Mouse (Mus musculus): ENCODE results near the gene Elp5. TPM values are rescaled to one million over a fixed set of nuclear protein-coding genes. Genes with fewer than 3 reads are reported as not detected.

Gene Elp5
- total RNA-seq, 2 experiments from 2014 or later: 106 to 109 TPM

- DNase-seq (ENCODE audit: low spot score in 2 of 2): peak; percentile 99 to 100
- intact Hi-C loops (cut with DNase I): loop anchor here (1.0 to 5.0 kb wide), 3 partner anchors 20 to 239 kb away; partner anchors contain the start of genes Ctdnep1, Elp5, Neurl4 and Senp3
Measured at GRCm38 (mm10) chr11:69921114-69922011, 61.0 kb downstream of the Elp5 start, which contains the start of gene Eif5a. Eif5a (minus strand) TSS chr11:69921958.

GRCm38 (mm10) chr11:69920266-69921031, 61.9 kb downstream of the Elp5 start:
- peak in 1 of 2 experiments; percentile 9 for DNase-seq (ENCODE audit: low spot score in 2 of 2)
- intact Hi-C loops (cut with DNase I): loop anchor here (1.0 to 5.0 kb wide), 3 partner anchors 19 to 238 kb away; partner anchors contain the start of genes Ctdnep1, Elp5, Neurl4 and Senp3

- intact Hi-C loops (cut with DNase I): loop anchor here (5.0 kb wide), 2 partner anchors 63 to 237 kb away; partner anchors contain the start of genes Ctdnep1, Elp5 and Senp3
- DNase-seq (ENCODE audit: low spot score in 2 of 2): peak; percentile 41 to 61
Measured at GRCm38 (mm10) chr11:69919661-69920265, 62.6 kb downstream of the Elp5 start.

- no peak for DNase-seq (ENCODE audit: low spot score in 2 of 2)
- intact Hi-C loops (cut with DNase I): no loop called here
Measured at GRCm38 (mm10) chr11:69919053-69919452, 63.3 kb downstream of the Elp5 start.

Small RNA genes lying within 50 kb of the gene (microRNA-seq; reads per million reads assigned to microRNA genes)
- 0.25 to 0.67 reads per million in 2 experiments for gene Gm44349
- 10,881 to 11,260 reads per million in 2 experiments for gene Mir324

Other genes with a start within 250 kb of the Elp5 start
- 10 to 100 TPM; 53.3 to 53.6 TPM for gene Polr2a, start 223.9 kb downstream of the Elp5 start, total RNA-seq (2021)
- not detected for gene Slc35g3, start 220.5 kb downstream of the Elp5 start, total RNA-seq (2021)
- 100 to 1,000 TPM; 110 to 114 TPM for gene Zbtb4, start 216.6 kb downstream of the Elp5 start, total RNA-seq (2021)
- 1 to 10 TPM; 1.3 to 2.0 TPM for gene Chrnb1, start 186.6 kb downstream of the Elp5 start, total RNA-seq (2021)
- gene Fgf11, start 180.7 kb downstream of the Elp5 start, total RNA-seq (2021): 10 to 100 TPM; 14.9 to 17.2 TPM
- gene Tmem102, start 176.9 kb downstream of the Elp5 start, total RNA-seq (2021): not detected
- not detected for gene Gm39566, start 167.2 kb downstream of the Elp5 start, total RNA-seq (2021)
- gene Spem2, start 164.1 kb downstream of the Elp5 start, total RNA-seq (2021): not detected
- under 1 TPM in 1 of 2 experiments, not detected in 1; 0.43 TPM for gene Spem1, start 160.3 kb downstream of the Elp5 start, total RNA-seq (2021)
- gene Nlgn2, start 144.7 kb downstream of the Elp5 start, total RNA-seq (2021): 100 to 1,000 TPM; 233 to 248 TPM
- gene Tmem256, start 144.0 kb downstream of the Elp5 start, total RNA-seq (2021): 100 to 1,000 TPM; 129 to 134 TPM
- 10 to 100 TPM; 15.6 to 19.2 TPM for gene Plscr3, start 136.1 kb downstream of the Elp5 start, total RNA-seq (2021)
- under 1 TPM in 1 of 2 experiments, not detected in 1; 0.27 TPM for gene Tnk1, start 123.8 kb downstream of the Elp5 start, total RNA-seq (2021)
- gene Tmem95, start 104.5 kb downstream of the Elp5 start, total RNA-seq (2021): not detected
- gene Kctd11, start 101.1 kb downstream of the Elp5 start, total RNA-seq (2021): 1 to 10 TPM; 1.1 to 1.2 TPM
- not detected for gene Acap1, start 87.0 kb downstream of the Elp5 start, total RNA-seq (2021)
- under 1 TPM; 0.55 to 0.60 TPM for gene 2810408A11Rik, start 81.5 kb downstream of the Elp5 start, total RNA-seq (2021)
- 100 to 1,000 TPM; 113 to 117 TPM for gene Neurl4, start 81.4 kb downstream of the Elp5 start, total RNA-seq (2021)
- 10 to 100 TPM; 26.9 to 33.2 TPM for gene Gps2, start 68.6 kb downstream of the Elp5 start, total RNA-seq (2021)
- 100 to 1,000 TPM; 425 to 450 TPM for gene Eif5a, start 60.6 kb downstream of the Elp5 start, total RNA-seq (2021)
- gene Ybx2, start 46.7 kb downstream of the Elp5 start, total RNA-seq (2021): 10 to 100 TPM in 1 of 2 experiments, 1 to 10 TPM in 1; 6.1 to 10.7 TPM
- 1 to 10 TPM; 2.3 to 3.5 TPM for gene Slc2a4, start 34.3 kb downstream of the Elp5 start, total RNA-seq (2021)
- not detected for gene Cldn7, start 17.7 kb downstream of the Elp5 start, total RNA-seq (2021)
- gene Ctdnep1, start 1.4 kb downstream of the Elp5 start, total RNA-seq (2021): 100 to 1,000 TPM; 117 to 129 TPM
- gene Gabarap, start 8.6 kb upstream of the Elp5 start, total RNA-seq (2021): 100 to 1,000 TPM; 217 to 218 TPM
- gene Phf23, start 13.3 kb upstream of the Elp5 start, total RNA-seq (2021): 10 to 100 TPM; 44.6 to 47.5 TPM
- gene Dvl2, start 18.1 kb upstream of the Elp5 start, total RNA-seq (2021): 10 to 100 TPM; 26.1 to 32.2 TPM
- gene Acadvl, start 32.9 kb upstream of the Elp5 start, total RNA-seq (2021): 10 to 100 TPM; 57.4 to 59.3 TPM
- 100 to 1,000 TPM; 931 to 954 TPM for gene Dlg4, start 34.4 kb upstream of the Elp5 start, total RNA-seq (2021)
- 1 to 10 TPM; 1.7 to 3.1 TPM for gene Asgr1, start 71.6 kb upstream of the Elp5 start, total RNA-seq (2021)
- gene Asgr2, start 110.1 kb upstream of the Elp5 start, total RNA-seq (2021): not detected
- gene Mgl2, start 147.8 kb upstream of the Elp5 start, total RNA-seq (2021): under 1 TPM; 0.44 to 0.50 TPM
- 1 to 10 TPM; 2.3 to 2.4 TPM for gene Clec10a, start 173.7 kb upstream of the Elp5 start, total RNA-seq (2021)
- gene Slc16a11, start 230.2 kb upstream of the Elp5 start, total RNA-seq (2021): 10 to 100 TPM; 23.9 to 27.1 TPM
- 1 to 10 TPM; 7.0 to 8.3 TPM for gene Slc16a13, start 238.5 kb upstream of the Elp5 start, total RNA-seq (2021)
- 1 to 10 TPM; 1.7 to 2.2 TPM for gene Bcl6b, start 247.3 kb upstream of the Elp5 start, total RNA-seq (2021)

All from left cerebral cortex, postnatal 25 days (tissue).